Mouse (Mus musculus): ENCODE results near the gene Trdmt1.

Trdmt1 gene

DNA sequence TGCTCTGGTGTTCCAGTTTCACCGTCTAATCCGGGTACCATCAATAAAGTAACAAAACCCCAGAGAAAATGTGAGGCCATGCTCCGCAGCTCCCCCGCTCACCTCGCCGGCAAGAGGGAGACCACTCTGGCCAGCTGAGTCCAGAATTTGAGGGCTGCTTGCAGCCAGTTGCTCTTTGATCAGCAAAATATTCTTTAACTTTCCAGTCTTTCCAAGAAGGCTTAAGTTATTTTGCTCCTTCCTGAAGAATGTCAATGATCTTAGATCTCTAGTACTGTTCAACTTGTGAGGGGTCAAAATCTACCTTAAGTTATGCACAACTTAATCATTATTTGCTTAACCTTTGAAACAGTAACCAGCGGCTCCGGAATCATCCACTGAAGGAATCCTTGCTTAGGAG, 52.7 kb downstream of the Trdmt1 start, which contains the start of gene Cubn:
Cubn (minus strand) TSS at position 80 of the 400 bp plus-strand sequence.
- no peak for DNase-seq

DNA sequence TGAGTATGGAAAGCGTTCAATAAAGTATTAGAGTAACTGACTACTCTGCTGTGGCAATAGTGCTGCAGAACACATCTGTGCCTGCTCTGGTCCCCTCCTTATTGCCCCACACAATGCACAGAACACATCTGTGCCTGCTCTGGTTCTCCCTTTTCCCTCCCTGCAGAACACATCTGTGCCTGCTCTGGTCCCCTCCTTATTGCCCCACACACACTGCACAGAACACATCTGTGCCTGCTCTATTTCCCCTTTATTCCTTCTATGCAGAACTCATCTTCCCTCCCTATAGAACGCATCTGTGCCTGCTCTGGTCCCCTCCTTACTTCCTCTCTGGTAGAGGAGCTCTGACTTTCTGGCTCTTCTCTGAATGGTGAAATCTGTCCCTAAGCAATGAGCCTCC, 54.0 kb downstream of the Trdmt1 start:
- no peak for DNase-seq

GRCm38 (mm10) chr2:13486470-13486869, 58.0 kb downstream of the Trdmt1 start:
- no peak for DNase-seq

DNA sequence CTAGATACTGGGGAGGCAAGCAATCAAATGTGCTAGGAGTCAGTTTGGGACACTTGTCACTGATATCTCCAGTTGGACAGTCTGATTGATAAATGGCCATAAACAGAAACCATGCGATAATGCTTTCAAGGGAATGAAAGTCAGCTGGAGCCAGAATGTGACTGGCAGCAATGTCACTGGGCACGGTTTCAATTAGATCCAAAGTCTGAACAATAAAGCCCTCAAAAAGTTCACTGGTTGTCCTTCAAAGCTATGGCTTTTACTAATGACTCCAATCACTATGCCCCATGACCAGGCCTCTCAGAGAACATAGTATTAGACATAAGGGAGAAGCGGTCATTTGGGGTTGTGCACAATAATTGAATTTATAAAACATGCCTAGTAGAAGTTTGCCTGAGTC, 59.9 kb downstream of the Trdmt1 start:
- no peak for DNase-seq

DNA sequence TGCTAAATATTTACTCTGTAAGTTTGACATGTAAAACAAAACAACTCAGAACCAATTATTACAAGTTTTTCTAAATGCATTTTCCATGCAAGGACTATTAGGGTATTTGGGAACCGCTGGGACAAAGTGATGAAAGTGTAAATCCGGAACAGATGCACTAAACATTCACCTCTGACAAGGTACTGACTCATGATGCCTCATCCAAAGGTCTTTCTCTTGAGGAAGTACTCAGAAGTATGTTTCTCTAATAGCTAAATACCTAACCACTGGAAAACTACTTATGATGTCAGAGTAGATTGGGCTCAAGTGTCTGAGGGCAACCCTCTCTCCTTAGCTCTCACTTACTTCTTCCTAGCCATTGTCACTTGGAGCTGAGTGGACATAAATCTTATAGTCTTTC, 63.7 kb downstream of the Trdmt1 start:
- no peak for DNase-seq

- no peak for DNase-seq
Measured at GRCm38 (mm10) chr2:13479165-13479564, 65.3 kb downstream of the Trdmt1 start.

DNA sequence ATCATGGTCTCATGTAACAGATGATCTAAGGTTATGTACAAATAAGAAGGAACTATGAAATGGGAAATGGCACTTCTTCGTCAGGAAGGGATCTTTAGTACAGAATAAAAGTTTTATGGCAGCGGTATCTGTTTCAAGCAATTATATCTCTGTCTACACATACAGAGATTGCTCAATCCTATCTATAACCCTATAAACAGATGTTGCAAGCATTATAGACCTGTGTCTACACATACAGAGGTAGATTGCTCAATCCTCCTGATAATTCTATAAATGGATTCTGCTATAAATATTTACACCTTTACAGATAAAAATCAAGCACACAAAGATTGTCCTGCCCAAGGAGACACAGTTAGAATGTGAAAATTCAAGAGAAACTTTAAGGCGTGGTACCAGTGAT, 74.4 kb downstream of the Trdmt1 start:
- DNase-seq: no peak

DNA sequence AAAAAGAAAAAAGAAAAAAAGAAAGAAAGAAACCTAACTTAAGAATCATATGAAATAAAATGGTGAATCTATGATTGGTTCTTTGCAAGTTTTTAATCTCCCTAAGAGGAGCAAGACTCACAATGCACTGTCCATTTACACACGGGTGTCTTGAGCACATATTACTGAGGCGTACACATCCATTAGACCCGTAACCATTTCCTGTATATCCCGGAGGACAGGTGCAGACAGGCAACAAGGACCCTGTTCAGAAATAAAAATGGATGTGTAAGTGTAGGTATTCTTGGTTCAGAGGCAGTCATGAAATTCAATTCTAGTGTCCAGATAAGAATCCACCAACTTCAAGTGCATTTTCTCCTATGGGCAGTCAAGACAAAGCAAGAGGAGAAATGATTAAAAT, 74.8 kb downstream of the Trdmt1 start:
- DNase-seq: no peak

DNA sequence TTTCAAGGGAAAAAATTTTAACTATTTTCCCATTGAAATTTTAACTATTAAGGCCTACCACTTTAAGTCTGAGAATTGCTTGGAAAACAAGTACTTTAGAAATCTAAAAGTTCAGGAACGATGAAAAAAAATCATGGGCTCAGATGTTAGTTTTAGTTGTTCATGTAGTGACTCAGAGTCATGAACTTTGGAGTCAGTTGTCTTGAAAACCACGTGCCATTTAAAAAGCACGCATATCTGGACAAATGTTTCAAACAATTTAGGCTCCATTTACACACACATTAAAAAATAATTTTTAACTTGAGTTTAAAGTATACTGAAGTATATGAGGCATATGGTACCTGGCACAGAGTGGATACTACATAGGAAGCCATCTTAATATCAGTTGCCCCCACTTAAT, 77.8 kb downstream of the Trdmt1 start:
- DNase-seq: no peak

Measured in cerebellum, adult 9-11 months (tissue).